Mouse (Mus musculus): ENCODE measurements at regions not wholly inside any gene's neighbourhood (a gene's known extent, or its start where the extent isn't known, plus 50 kb on each side); places are given as distances from the start of the nearest gene placed in this dataset.

DNA sequence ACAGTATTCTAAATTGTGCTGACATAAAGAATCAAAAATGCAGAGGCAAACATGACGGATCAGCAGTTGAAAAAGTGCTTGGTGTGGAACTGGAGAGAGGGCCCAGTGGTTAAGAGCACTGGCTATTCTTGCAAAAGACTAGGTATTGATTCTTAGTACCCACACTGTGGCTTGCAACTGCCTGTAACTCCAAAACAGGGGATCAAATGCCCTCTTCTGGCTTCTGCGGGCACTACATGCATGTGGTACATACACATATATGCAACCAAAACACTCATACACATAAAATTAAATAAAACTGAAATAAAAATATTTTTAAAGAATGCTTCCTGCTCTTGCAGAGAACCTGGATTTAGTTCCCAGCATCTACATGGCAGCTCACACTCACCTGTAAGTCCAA is 163.7 kb upstream of the Smim15 start:
- DNase-seq (ENCODE audit: extremely low read depth, low read depth) = no peak

DNA sequence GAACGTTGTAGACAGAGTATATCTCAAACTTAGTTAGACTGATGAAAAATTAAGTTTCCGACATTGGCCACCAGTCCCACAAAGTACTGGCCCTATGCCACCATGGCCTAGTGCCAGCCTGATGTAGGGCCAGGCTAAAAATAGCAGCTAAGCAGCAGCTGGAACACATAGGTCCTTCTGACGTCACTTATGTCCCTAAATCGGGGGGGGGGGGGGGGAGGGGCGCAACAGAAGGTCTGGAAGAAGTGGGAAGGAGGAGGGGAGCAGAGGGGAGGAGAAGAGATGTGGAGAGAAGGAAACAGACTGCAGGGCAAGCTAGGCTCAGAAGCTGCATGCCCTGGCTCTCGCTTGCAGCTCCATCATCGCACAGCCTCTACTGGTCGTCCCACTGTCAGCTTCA is 164.7 kb upstream of the Smim15 start:
- DNase-seq (ENCODE audit: extremely low read depth, low read depth) = no peak

DNA sequence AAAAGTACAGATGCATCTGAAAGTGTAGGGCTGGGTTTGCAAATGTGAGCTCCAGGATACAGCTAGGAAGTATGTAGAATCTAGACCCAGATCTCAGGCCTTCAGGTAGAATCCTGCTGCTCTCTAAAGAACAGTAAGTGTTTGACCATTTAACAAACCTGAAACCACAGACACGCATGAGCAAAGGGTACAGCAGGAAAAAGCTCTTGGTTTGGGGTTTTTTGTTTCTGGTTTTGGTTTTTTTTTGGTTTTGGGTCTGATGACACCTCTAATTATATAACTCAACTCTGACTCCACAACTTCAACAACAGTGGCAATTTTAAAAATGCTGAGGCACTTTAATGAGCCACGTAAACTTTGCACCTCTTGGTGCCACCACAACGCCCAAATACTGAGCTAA is 165.3 kb upstream of the Smim15 start:
- DNase-seq (ENCODE audit: extremely low read depth, low read depth) = no peak

DNA sequence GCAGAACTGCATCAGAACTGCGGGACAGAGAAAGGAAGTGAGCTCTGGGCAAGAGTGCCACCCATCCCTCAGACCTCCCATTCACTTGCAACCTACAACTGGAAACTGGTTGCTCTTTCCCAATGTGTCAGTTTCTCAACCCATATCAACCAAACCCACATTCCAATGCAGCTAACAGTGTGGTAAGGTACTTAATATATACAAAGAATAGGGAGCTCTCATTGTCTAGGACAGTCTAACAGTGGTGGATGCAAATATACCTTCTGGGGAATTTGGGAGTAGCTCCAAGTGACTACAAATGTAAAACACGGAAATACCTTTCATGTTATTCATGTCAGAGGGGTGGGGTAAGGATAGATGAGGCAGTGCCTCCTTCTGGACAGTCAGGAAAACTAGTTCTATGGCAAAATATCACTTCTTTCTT is 171.0 kb upstream of the Smim15 start:
- DNase-seq (ENCODE audit: extremely low read depth, low read depth) = no peak

DNA sequence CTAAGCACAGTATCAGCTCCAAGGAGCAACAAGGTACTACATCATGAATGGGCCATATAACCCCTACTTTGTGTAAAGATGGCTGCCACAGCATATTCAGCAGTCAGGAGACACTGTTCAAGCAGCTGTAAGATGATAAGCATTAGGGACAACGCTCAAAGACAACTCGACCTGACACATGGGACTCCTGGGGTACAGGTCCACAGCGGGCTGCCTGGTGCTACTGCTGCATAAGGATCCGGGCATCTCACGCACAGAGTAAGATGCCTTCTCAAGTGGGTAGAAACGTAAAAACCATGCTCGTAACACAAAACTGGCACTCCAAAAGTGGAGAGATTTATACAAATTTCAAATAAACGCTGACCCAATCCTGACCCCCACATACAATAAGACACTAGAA is 171.7 kb upstream of the Smim15 start:
- no peak for DNase-seq (ENCODE audit: extremely low read depth, low read depth)

DNA sequence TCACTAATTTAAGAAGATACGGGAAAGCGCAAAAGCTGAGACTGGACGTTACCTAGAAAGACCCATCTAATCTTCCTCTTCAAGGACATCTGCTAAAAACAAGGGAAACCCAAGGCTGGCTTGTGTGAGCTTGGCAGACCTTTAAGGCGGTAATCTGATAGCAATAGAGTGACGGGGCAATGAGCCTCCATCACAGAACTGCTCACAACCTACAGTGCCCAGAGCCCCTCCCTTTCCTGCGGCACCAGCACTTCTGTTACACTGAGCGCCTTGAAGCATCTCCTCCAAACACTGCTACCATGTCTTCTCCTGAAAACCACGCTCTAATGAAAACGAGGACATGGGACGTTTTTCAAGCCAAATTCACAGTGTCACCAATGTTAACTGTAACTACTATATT is 172.1 kb upstream of the Smim15 start:
- no peak for DNase-seq (ENCODE audit: extremely low read depth, low read depth)

DNA sequence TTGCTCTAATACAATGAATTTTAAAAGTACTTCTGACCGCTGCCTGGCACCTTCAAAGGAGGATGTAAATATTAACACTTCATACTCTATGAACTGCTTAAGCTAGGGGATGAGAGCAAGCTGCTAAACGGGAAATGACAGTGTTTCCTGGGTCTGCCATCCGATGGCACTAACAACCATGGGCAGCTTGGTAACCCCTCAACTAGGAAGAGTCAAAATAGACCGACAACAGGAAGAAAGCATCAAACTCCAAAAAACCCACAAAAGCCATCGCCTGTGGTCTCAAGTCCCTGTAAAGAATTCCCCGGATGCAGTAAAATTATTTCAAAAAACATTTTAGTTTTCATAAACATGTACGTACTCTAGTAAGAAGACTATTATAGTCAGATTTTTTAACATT is 175.3 kb upstream of the Smim15 start:
- no peak for DNase-seq (ENCODE audit: extremely low read depth, low read depth)

DNA sequence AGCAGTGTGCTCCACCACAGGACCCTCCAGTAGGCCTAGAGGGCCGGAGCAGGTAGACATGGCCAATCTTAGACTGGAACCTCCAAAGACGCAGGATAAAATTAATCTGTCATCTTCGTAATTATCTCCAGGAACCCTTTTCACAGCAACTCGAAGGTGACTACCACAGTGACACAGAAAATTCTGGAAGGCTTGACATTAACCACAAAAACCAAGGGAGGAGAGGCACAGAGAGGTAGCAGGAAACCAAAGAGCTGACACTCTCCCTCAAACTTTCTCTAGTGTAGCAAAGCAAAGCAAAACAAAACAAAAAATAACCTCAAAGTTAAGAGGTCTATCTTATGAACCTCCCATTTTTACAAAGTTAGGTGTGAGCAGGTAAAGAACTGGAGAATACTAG is 177.4 kb upstream of the Smim15 start:
- DNase-seq (ENCODE audit: extremely low read depth, low read depth) = no peak

DNA sequence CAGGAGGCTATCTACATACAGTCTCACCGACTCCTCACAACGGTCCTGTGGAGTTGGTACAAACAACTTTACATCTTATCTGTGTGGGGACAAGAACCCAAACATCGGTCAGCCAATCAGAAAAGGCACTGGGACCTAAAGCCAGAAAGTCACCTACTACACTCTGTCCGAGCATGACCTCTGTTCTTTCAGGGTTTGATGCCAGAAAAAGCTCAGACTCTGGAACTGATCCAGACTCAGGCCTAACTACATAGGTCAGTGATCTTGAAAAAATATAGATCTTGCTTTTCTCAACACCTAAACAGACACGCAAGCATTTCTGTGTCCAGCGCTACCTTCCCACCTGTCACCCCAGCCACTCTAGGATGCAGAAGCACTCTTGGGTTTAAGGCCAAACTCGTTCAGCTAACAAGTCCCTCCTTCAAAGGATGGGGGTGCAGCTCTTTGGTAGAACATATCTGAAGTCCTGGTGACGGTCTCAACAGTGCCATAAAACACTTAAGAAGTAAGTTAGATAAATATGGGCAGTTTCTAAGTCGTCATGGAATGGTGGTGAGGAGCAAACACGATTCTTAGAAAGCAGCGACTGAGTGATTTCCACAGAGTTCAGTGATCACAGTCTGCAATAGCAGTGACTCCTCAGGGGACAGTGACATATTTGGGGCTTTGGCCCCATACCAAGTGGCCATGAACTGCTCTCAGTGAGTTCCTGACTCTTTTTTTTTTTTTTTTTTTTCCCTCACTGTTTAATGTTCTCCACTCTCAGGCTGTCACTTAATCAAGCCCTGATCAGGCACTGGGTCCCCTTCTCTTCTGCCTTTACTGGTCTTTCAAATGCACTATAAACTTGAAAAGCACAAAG is 181.2 kb upstream of the Smim15 start:
- no peak for DNase-seq (ENCODE audit: extremely low read depth, low read depth)

DNA sequence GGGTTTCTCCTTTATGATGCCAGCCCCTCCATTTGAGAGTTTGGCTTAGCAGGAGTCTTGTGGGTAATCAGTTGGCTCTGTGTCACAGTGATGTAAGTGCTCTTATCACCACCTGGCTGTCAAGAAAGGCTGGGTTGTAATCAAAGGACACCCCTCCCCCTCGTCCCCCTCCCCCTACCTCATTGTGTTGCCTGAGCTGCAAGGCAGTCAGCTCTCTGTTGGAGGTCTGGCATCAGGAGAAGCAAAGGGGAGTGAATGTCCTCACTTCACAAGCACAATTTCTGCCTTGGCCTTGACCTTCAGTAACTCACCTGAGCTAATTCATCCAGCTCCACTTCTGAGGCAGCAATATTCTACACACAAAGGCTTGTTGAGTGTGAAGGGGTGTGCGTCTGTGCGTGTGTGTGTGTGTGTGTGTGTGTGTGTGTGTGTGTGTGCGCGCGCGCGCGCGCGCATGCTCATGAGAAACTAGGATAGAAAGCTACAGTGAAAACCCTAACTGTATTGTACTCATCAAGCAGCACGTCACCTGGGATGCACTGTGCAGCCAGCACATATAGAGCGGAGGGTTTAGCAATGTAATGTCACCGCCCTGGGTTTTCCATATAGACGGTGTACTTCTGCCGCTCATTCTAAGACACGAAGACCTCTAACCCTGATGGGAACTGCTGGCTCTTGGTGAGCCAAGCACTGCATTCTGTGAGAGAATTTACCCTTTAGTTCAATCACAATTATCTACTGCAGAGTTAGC is 182.7 kb upstream of the Smim15 start:
- DNase-seq (ENCODE audit: extremely low read depth, low read depth) = no peak

DNA sequence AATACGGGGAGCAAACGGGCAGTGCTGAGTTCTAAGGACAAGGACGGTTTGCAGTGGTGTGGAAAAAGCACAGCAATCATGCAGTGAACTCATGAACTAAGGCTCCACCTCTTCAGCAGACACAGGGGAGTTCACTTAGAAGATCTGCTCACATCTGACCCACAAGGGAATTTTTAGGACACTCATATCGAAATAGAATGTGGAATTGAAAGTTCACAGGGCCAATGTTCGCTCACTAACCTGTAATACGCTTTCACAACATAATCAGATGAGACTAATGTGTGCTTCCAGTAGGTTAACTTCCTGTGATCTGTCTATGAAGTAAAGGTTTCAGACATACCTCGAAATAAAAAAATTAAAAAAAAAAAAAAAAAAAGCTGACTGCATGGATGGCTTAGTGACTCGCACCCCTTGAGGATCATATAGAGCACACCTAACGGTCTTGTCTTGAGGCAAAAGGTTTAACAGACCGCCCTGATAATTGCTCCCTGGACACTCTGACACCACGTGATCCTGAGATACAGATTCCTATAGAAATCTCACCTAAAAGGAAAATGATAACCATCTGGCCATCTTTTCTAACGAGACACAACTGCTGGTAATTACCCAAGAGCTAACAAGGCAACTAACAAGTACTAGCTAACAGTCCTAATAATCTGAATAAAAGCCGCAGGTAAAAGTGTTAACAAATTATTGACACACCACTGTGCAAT is 187.0 kb upstream of the Smim15 start:
- no peak for DNase-seq (ENCODE audit: extremely low read depth, low read depth)

DNA sequence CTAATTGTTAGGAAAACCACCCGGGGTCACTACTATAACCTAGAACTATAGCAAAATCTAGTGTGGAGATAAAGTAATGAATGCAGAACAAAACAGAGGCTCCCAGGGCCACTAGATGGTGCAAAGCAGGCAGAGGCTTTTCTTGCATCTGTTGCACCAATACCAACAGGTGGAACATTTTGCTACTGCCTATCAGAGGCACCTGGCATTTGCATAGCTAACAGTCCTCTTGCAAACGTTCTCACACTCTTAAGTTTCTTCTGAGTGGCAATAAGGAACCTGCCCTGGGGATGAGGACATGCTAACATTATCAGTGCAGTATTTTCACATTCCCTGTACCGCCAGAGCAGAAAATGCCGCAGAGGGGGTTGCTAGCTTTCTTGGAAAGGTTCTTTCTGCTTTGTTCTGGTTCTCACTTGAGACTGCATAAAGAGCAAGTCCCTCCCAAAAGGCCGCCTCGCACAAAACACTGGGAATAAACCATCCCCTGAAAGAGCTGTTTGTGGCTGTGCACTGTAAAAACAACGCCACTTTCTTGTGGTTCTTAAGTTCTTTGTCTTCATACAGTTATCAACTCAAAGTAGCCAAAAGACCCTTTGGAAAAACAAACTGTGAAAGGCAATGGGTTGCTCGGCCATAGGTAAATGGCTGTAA is 193.2 kb upstream of the Smim15 start:
- DNase-seq (ENCODE audit: extremely low read depth, low read depth) = no peak

DNA sequence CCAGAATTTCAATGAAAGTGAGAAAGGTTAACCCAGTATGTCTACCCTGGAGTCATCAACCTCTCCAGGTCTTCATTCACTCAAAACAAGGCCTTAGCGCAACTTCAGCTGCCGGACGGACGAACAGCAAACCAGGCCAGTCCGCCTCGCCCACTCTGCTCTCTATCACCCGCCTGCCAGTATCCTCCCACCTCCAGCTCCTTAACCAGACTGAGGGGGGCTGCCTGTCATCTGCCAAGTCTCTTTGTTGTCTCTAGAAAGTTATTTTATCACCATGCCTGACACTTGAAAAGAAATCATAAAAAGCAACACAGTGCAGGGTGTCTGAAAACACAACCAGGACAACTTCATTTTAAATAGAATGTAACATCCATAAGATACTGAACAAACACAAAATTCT is 195.4 kb upstream of the Smim15 start:
- DNase-seq (ENCODE audit: extremely low read depth, low read depth) = no peak

DNA sequence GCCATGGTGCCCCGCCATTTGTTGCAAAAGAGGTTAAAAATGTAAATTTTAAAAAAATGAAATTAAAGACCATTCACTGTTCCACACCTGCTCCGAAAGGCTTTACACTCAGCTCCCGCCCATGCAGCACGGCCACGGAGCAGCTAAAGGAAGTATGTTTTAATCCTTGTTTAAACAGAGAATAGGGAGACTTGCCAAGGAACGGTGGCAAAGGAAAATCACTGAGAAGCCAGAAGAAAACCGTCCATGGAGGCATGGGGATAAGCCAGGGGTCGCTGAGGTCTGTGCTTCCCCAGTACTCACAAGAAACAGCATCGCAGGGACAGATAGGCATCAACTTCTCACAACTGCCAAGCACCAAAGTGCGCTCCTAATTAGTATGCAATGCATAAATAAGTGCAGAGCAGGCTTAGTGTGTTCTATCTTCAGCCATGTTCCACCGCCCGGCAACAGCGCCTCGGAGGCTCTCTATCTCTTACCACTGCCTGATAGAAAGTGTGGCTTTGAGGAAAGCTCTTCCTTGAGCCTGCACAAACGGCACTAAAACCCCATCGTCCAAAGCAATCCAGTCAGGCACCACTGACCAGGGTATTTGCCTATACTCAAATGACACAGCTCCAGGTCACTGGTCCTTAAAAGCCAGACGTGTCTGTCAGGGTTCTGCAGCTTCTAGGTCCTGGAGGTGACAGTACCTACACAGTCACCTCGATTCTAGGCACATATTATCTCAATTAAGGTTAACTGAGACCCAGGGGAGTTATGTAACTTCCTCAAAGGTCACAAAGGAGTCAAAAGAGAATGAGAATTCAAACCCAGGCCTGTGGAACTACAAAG is 196.8 kb upstream of the Smim15 start:
- DNase-seq (ENCODE audit: extremely low read depth, low read depth) = no peak

DNA sequence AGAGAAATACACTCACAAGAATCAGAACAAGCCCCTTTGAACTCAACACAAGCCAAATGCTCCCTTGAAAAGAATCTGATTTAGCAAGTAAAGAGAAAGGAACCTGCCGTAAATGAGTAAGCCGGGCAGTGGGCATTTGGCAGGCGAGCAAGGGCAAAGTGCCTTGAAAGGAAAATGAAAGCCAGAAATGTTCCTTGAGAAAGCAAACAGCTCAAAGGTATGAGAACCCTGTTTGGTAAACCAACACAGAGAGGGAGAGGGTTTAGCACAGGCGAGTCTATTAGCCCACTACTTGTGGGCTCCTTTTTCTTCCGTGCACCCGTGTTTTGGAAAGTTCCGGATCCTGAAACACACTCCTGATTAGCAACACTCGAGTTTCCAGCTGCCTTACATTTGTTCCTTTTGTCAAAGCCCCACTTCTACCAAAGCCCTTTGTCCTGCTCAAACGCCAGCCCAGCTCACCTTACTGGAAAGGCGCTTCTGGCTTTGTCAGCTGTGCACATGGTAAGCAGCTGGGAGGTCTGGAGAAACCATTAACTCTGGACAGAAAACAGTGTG is 197.5 kb upstream of the Smim15 start:
- DNase-seq (ENCODE audit: extremely low read depth, low read depth) = no peak

DNA sequence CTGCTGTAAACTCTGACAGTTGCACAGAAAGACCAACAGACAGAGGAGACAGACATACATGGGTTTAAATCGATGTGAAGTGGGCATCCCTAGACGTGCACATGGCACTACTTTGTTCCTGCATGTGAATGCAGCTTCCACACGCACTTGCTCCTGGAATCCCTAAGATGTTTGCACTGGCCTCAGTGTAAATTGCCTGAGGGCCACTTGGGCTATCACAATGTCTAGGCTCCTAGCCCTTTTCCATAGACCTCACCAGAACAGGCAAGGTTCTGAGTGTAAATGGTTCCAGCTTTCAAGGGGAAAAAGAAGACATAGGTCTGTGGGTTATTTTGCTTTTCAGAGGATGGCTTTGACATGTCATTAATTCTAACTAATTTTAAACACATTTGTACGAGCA is 198.4 kb upstream of the Smim15 start:
- DNase-seq (ENCODE audit: extremely low read depth, low read depth) = no peak

DNA sequence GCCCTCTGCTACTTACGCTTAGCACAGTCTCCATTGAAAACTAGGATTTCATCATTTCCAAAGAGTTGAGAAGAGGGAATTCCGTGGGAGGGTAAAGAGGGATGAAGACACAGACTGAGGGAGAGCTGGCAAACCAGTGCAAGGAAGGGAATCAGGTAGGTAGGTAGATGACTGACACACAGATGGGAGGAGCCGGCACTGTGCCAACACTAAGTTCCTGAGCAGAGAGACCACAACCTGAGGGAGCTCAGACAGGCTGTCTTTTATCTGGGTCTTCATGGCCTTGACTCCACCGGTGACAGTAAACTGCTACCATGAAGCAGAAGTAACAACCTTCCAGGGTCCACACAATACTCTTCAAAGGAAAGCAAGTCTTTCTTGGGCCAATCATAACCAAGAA is 200.2 kb upstream of the Smim15 start:
- no peak for DNase-seq (ENCODE audit: extremely low read depth, low read depth)

DNA sequence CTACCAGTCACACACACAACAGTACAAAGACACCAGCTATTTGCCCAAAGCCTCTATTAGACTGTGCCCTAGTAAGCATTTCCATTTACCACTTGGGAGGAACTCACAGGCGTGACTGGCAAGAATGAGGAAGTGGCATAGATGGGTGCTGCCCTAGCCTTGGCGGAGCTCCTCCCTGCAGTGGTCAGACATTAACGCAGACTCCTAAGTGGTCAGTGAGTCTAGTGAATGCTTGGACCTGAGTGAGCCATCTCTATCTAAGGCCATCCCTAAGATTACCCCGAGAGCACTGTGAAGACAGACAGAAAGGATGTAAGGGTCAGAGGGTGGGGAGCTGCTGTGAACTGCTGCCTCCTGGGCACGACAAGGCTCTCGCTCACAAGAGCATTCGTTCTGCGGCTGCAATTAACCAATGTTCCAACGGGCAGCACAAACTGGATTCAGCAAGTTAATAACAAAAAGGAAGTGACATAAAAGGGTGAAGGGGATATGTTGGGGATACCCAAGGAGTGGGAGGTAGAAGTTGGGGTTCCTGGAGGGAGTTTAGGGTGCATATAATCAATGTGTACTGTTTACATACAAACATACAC is 206.0 kb upstream of the Smim15 start:
- DNase-seq (ENCODE audit: extremely low read depth, low read depth) = peak; percentile 66

DNA sequence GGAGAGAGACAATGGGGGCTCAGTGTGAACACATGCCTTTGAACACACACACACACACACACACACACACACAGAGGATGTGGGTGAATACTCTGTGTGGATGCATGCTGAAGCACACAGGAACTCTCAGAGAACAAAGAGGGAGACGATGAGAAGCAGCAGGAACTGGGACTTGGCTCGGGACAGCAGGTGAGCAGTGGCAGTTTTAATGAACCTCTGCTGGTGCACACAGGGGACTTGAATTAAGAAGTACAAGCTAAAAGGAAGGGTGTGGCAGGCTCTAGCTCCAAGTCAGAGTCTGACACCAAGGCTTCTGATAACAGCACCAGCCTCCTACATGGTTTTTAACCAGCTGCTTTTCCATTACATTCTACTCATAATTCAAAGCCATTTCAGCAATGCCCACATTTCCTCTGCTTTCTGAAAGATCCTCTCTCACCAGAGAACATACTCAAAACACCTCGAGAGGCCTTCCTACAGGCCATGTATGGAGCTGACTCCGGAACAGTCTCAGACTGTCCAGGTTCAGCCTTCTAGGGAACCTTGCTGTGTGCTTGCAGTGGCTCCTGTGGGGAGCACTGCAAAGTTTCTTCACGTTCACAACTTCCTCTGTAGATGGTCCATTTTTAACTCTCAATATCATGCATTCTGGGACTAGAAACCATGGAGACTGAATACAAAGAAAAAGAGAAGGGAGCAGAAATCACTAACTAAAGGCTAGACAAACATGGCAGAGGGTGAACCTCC is 206.9 kb upstream of the Smim15 start:
- DNase-seq (ENCODE audit: extremely low read depth, low read depth) = peak; percentile 71

Measured in MEL-GATA-1-ER (cell line).